Mouse (Mus musculus): ENCODE results near the gene Glrx2.

DNA sequence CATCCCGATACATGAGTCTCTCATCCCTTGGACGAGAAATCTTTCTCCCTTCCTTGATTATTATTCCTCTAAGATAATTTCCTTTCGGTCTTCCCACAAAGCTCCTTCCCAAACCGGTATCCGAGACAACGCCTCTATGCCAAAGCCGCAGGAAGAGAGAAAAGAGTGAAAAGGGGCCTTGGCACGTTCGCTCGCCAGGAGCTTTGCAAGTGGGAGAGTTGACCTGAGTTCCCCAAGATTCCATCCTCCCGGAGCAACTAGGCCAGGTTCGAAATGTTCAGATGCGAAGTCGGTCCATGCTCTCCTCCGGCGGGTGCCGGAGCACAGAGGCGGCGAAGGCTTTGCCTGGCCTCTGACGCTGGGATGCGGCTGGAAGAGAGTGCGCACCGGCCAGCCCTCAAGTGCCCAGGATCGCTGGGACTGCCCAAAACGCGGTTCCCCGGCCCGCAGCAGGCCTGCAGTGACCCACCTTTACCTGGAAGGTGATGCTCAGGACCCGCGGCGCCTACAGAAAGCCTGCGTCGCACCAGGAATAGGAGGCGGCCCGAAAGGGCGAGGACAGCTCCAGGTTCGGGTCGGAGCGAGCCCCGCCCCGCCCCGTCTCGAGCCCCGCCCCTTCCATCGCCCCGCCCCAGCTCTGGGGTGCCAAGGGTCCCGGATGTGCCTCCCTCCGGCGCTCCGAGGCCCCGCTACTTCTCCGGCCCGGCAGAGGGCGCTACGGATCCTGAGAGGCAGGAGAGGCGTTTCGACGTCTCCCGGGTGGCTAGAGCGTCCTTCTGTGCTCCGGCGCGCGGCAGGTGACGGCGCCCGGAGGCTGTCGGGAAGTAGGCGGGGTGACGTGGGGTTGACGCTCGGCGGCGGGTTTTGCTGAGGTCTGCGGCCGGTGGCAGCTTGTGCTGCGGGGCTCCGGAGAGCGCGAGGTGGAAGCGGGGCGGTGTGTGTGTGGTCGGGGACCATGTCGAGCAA, 60.6 kb downstream of the Glrx2 start, which contains the start of the genes Trove2 and Uchl5:
- peak; percentile 78 for TF ChIP-seq CTCF (IDR thresholded peaks at IDR 0.05; ENCODE audit: extremely low read depth, insufficient read length, insufficient replicate concordance, low read depth, low read length)
- peak; percentile 43; the same call in 1 of the 2 replicates for TF ChIP-seq POLR2A (IDR thresholded peaks at IDR 0.05; ENCODE audit: low read depth, low read length)

All from small intestine, adult 2 months (tissue).